Mouse (Mus musculus): ENCODE measurements at regions not wholly inside any gene's neighbourhood (a gene's known extent, or its start where the extent isn't known, plus 50 kb on each side); places are given as distances from the start of the nearest gene placed in this dataset.

DNA sequence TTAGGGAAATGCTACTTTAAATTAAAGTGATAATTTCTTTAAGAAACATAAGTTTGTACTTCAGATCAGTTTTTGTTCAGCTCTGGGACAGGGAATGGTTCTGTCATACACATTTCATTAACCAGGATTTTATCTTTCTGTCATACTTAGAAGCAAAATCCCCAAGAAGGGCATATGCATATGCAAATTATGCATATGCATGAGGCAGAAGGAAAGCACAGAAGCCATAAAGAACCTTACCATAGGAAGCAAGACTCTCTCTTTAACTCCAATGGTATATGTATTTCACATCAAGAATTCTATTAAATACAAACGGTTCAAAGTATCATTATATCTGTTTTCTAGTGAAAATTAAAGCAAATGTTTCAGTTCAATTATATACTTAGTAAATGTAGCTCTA is 381.5 kb downstream of the Kcnj3 start:
- DNase-seq (ENCODE audit: low spot score), result no peak

DNA sequence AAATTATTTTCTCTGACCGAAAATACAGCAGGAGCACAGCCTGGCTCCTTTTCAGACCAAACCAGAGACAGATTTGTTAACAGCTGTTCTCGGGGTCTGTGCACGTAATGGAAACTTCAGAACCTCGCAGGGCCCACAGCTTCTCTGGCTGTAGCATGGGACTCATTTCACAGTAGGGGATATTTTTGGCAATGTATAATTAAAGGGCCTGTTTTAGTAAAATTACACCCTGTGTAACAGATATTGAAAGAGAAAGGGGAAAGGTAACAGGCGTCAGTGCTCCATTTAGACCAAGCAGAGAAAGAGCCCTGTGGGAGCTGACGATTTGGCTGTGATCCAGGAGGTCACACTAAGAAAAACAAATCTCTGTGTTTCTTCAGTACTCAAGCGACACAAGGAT is 382.4 kb downstream of the Kcnj3 start:
- DNase-seq (ENCODE audit: low spot score), result peak; percentile 64

DNA sequence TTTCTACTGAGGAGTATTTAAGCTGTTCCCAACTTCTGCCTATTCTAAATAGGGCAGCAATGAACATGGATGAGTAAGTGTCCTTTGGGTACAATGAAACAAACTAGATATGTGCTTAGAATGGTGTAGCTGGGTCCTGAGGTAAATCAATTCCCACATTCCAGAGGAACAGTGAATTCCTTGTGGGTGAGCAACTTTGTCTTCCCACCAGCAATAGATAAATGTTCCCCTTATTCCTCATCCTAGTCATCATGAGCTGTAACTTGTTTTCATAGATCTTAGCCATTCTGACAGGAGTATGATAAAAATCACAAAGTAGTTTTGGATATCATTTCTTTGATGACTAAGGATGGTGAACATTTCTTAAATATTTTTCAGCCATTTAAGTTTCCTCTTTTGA is 387.0 kb downstream of the Kcnj3 start:
- no peak for DNase-seq (ENCODE audit: low spot score)

DNA sequence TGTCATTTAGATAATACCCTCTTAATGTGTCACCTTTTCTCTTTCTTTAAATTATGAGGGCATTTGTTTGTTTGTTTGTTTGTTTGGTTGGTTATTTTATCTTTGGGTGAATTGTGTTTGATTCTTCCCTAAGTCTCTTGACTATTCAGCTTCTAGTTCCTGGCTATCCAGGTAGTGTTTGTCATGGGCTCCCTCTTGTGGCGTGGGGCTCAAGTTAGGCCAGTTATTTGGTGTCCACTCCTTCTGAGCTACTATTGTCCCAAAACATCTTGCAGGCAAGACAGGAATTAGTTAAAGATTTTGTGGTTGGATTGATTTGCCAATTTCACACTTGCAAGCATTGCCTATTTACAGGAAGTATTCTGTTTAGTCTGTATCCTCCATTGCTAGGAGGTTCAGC is 405.8 kb downstream of the Kcnj3 start:
- DNase-seq (ENCODE audit: low spot score), result peak; percentile 62

DNA sequence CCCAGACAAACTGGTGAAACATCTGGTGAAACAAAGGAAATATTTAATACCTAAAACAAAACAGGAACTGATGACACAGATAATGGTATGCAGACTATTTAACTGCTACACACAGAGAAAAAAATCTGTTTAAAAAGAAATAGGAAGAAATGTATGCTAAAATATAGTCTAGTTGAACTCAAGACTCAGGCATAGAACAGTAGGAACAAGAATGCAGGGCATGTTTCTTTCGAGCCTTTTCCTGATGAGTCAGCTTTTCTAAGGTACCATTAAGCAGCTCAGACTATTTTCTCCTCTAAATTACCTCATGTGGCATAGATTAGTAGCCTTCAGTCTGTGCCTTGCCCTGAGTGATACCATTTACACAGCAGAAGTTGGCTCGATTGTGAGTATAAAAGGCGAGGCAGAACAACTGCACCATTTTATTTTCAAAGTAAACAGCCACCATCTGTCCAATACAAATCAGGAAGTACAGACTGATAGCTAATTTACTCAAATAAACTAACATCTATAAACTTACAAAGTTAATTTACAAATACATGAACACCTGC is 411.1 kb downstream of the Kcnj3 start:
- no peak for DNase-seq (ENCODE audit: low spot score)

DNA sequence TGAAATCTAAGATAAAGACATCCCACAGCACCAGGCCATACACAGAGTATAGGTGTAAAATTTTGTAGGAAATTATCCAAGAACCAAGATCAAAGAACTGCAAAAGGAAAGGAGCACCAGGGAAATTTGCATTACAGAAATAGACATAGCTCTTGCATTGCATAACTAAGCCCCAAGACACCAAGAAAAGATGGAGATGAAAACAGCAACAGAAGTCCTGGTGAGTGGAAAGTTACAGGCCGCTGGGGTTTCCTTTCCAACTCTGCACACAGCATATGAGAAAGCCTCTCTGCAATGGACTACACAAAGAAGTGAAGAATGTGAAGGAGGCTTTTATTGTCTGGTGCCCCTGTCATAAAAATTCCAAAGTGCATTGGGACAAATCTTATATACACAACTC is 426.7 kb downstream of the Kcnj3 start:
- DNase-seq (ENCODE audit: low spot score), result no peak

DNA sequence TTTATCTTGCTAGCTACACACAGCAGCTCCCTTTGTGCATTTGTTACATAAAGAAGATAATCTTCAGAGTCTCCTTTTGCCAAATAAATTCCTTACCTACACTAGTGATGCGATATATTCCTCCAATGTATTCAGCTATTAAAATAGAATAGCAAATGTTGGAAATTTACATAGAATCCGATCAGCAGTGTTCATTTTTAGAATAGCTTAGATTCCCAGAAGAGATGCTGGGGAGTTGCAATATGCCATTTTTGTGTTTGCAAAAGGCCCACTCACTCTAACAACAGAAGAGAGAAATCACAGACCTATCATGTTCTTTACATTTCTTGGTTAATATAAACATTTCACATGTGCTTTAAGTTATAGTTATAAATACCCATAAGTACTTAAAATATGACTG is 454.2 kb downstream of the Kcnj3 start:
- no peak for DNase-seq (ENCODE audit: low spot score)

DNA sequence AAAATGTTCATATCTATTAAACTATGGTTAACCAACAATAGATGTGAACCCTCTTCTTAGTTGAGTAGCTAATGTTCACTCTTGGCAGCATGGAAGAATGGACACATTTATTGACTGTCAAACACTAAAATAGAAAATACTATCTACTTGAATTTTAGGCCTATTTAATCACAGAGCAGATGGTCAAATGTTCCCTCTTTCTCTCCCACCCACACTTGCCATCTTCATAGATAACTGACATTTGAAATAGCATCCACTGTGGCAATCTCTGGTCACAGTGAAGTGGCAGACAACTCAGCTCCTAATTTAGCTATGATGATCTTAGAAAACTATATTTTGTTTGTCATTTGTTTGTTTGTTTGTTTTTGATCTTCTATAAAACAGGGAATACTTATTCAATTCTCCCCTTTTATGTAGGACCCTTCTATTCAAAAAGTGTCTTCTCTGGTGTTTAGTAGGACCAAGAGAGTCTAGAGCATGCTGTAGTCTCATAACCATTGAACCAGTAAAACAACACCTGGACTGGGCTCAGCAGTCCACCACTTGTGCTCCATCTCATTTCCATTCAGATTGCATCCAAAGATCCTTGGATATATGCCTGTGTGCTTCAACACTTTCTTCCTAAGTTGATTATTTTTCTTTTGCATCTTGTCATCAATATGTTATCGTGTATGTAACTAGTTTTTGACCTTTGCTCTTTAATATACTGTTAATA is 457.2 kb downstream of the Kcnj3 start:
- peak; percentile 11 for DNase-seq (ENCODE audit: low spot score)

DNA sequence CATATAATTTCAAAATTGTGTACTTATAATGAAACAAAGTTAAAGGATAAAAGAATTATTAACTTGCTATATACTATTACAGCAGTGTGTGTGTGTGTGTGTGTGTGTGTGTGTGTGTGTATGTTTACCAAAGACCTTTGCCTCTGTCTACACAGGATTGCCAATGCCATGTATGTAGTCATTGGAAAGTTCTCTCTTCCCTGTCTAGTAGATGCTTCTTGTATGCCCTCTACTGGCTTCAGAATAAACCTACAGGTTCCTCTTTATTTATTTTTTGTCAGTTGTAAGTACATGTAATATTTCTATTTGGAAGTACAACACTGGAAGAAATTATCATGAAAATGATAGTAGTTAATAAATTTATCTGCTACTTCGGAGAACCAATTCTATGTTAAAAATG is 484.5 kb downstream of the Kcnj3 start:
- no peak for DNase-seq (ENCODE audit: low spot score)

All from layer of hippocampus, adult 11-12 months (tissue).